Mouse (Mus musculus) MEL (cell line): ENCODE results near the gene Gm10642.
A peak's percentile ranks its signal among the peaks of the same experiment; 100 is the strongest.

Source experiments
- CTCF ChIP-seq, 3 experiments: IDR thresholded peaks in 2 of 3; conservative IDR thresholded peaks in 1 of 3; 2 replicates each; pipeline ENCODE4 v1.5.1; 2011 to 2012; ENCODE audit warnings: low read length in 3 of 3, low read depth in 2 of 3, mild to moderate bottlenecking in 2 of 3, improper control_type of control experiment in 1 of 3, inconsistent platforms in 1 of 3, mixed read lengths in 1 of 3, moderate library complexity in 1 of 3; ENCODE audit not compliant: control insufficient read depth in 1 of 3, insufficient read depth in 1 of 3, poor library complexity in 1 of 3, severe bottlenecking in 1 of 3
- NELFE ChIP-seq: IDR thresholded peaks from 2 replicates; pipeline ENCODE4 v1.6.1; 2011; ENCODE audit warnings: low read depth, low read length, improper control_type of control experiment
- POLR2A ChIP-seq, 2 experiments: IDR thresholded peaks; 2 replicates each; pipeline ENCODE4 v1.6.1; 2011 to 2012; ENCODE audit warnings: low read length in 2 of 2, mild to moderate bottlenecking in 2 of 2, control low read depth in 1 of 2, improper control_type of control experiment in 1 of 2, low read depth in 1 of 2, moderate library complexity in 1 of 2; ENCODE audit not compliant: control insufficient read depth in 1 of 2, insufficient read depth in 1 of 2, poor library complexity in 1 of 2
- SIN3A ChIP-seq: IDR thresholded peaks from 2 replicates; pipeline ENCODE4 v1.6.1; 2012; ENCODE audit warnings: low read length, improper control_type of control experiment, inconsistent platforms

- TF ChIP-seq SIN3A (peak; percentile 23; the same call in 1 of the 2 replicates), POLR2A (IDR thresholded peaks at IDR 0.05; ENCODE audit: control insufficient read depth in 1 of 2, insufficient read depth in 1 of 2, low read depth in 1 of 2, low read length in 2 of 2, poor library complexity in 1 of 2) (peak in 1 of 2 experiments; percentile 33; a peak in 1 of 4 replicates), NELFE (no peak), CTCF (IDR thresholded peaks at IDR 0.05 in 2 of 3, conservative IDR thresholded peaks at IDR 0.05 in 1 of 3; ENCODE audit: control insufficient read depth in 1 of 3, insufficient read depth in 1 of 3, low read depth in 2 of 3, low read length in 3 of 3, poor library complexity in 1 of 3, severe bottlenecking in 1 of 3) (no peak)
Measured at GRCm38 (mm10) chr9:70679132-70680091, 23.4 kb downstream of the Gm10642 start.
